Mouse (Mus musculus) stomach, embryonic 14.5 days (tissue): ENCODE measurements around the gene Ptprcap. TPM values are rescaled to one million over a fixed set of nuclear protein-coding genes. Genes with fewer than 3 reads are reported as not detected.

Experiments used
- ATAC-seq: fragments of 200-750 bp; cut with Nextera tagmentation; 2 replicates; pipeline ENCODE4 v1.8.0; 2017; ENCODE audit warnings: low read depth, moderate TSS enrichment; ENCODE audit not compliant: insufficient number of reproducible peaks, insufficient read depth, low FRiP score
- H3K27ac ChIP-seq: fragments of 300-500 bp; sonication (generic); 2 replicates; pipeline ENCODE4 v1.5.1; 2014; ENCODE audit warnings: mild to moderate bottlenecking, low read length, moderate library complexity, mixed read lengths
- H3K27me3 ChIP-seq: fragments of 300-500 bp; sonication (generic); 2 replicates; pipeline ENCODE4 v1.6.1; 2014; ENCODE audit warnings: low read length, control low read depth, mixed read lengths; ENCODE audit not compliant: control insufficient read depth, insufficient read depth
- H3K36me3 ChIP-seq: fragments of 300-500 bp; sonication (generic); 2 replicates; pipeline ENCODE4 v1.6.1; 2014; ENCODE audit warnings: mild to moderate bottlenecking, control low read depth, low read length, moderate library complexity, mixed read lengths; ENCODE audit not compliant: control insufficient read depth, insufficient read depth
- H3K4me1 ChIP-seq: fragments of 300-500 bp; sonication (generic); 2 replicates; pipeline ENCODE4 v1.6.1; 2014; ENCODE audit warnings: low read length, control low read depth, mixed read lengths; ENCODE audit not compliant: control insufficient read depth, insufficient read depth
- H3K4me2 ChIP-seq: fragments of 300-500 bp; sonication (generic); replicated peaks from 2 replicates; pipeline ENCODE4 v1.6.1; 2014; ENCODE audit warnings: low read depth, low read length, control low read depth
- H3K4me3 ChIP-seq: fragments of 300-500 bp; sonication (generic); 2 replicates; pipeline ENCODE4 v1.5.1; 2014; ENCODE audit warnings: low read depth, low read length, control low read depth
- H3K9ac ChIP-seq: fragments of 300-500 bp; sonication (generic); replicated peaks from 2 replicates; pipeline ENCODE4 v1.6.1; 2014; ENCODE audit warnings: low read depth, mild to moderate bottlenecking, control low read depth, low read length, moderate library complexity, mixed read lengths
- H3K9me3 ChIP-seq: fragments of 300-500 bp; sonication (generic); 2 replicates; pipeline ENCODE4 v1.6.1; 2016; ENCODE audit warnings: low read depth, low read length, control low read depth; ENCODE audit not compliant: control insufficient read depth
- WGBS: fragments of 180-500 bp; shearing (Covaris S2); extraction: QIAGEN DNeasy Blood & Tissue Kit; methylation state at CpG from one replicate; pipeline ENCODE4 v1.1.7; 2014; 5-methylcytosine and 5-hydroxymethylcytosine counted together
- polyA plus RNA-seq: library from polyadenylated mRNA; unstranded; fragments of >200 nt; fragmentation: Nextera tagmentation; extraction: Ambion mirVana; gene quantifications from 2 replicates; pipeline ENCODE4 v1.2.1, GENCODE M21; 2014

The Ptprcap gene
- polyA plus RNA-seq, 1 experiment from 2014 or later = 1.9 TPM

DNA sequence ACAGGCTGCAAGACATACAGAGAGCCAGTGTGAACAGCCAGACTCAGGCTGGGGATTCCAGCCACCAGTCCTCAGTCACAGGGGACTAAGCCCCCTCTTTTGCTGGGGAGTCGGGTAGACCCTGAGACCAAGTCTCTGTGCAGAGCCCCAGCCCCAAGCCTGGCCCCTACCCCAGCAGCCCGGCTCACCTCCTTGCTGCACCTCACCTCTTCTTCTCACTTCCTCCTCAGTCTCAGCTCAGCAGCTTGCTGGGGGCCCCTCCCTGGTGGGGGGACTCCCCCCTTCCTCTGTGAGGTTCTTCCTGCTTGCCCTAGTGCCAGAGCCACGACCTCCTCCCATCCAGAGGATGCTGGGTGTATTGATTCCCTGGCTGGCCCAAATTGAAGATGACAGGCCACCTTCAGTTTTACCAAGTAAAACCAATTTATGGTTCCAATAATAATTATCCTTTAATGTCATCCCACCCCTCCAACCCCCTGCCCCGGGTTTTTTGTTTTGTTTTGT, 37.5 kb downstream of the Ptprcap start, which contains the start of gene Tbc1d10c:
Gene Tbc1d10c (minus strand): TSS at position 454 of the 504 bp plus-strand sequence.
- Histone ChIP-seq H3K36me3 (peaks cover 30% of the 10 kb centered on the region), H3K27me3 (no peaks in the 10 kb centered on the region), H3K9ac (peak within 1 kb of the TSS; percentile 92), H3K27ac (peak within 1 kb of the TSS; percentile 96), H3K4me3 (peak within 1 kb of the TSS; percentile 98), H3K4me1 (peaks cover 13% of the 10 kb centered on the region), H3K4me2 (peak within 1 kb of the TSS; percentile 97), H3K9me3 (no peaks in the 10 kb centered on the region)
- ATAC-seq = no peak
- WGBS = 29% methylated on average over 4 of the region's 4 CpGs

GRCm38 (mm10) chr19:4191528-4192250, 38.3 kb downstream of the Ptprcap start, which contains the start of gene Ppp1ca:
Ppp1ca (plus strand) TSS chr19:4192065.
- peak within 1 kb of the TSS; percentile 98 for H3K4me3 ChIP-seq

GRCm38 (mm10) chr19:4192251-4192985, 39.0 kb downstream of the Ptprcap start:
- Histone ChIP-seq H3K36me3 (peaks cover 44% of the 10 kb centered on the region), H3K27me3 (no peaks in the 10 kb centered on the region), H3K9ac (peak overlapping the region; percentile 92), H3K4me2 (peak overlapping the region; percentile 97), H3K4me3 (peak overlapping the region; percentile 98), H3K27ac (peak overlapping the region; percentile 96), H3K4me1 (peaks cover 23% of the 10 kb centered on the region), H3K9me3 (no peaks in the 10 kb centered on the region)
- peak; percentile 39; the same call in 1 of the 2 replicates for ATAC-seq
- WGBS = under 1% methylated on average over 52 of the region's 52 CpGs

More at GRCm38 (mm10) chr19:4191528-4192250, 38.3 kb downstream of the Ptprcap start, which contains the start of gene Ppp1ca:
- ATAC-seq = peak; percentile 94
- H3K27me3 ChIP-seq = no peaks in the 10 kb centered on the region
- H3K36me3 ChIP-seq = peaks cover 37% of the 10 kb centered on the region
- peaks cover 21% of the 10 kb centered on the region for H3K4me1 ChIP-seq
- peak within 1 kb of the TSS; percentile 96 for H3K27ac ChIP-seq
- peak within 1 kb of the TSS; percentile 92 for H3K9ac ChIP-seq
- 4% methylated on average over 44 of the region's 47 CpGs for WGBS
- H3K9me3 ChIP-seq = no peaks in the 10 kb centered on the region
- peak within 1 kb of the TSS; percentile 97 for H3K4me2 ChIP-seq

DNA sequence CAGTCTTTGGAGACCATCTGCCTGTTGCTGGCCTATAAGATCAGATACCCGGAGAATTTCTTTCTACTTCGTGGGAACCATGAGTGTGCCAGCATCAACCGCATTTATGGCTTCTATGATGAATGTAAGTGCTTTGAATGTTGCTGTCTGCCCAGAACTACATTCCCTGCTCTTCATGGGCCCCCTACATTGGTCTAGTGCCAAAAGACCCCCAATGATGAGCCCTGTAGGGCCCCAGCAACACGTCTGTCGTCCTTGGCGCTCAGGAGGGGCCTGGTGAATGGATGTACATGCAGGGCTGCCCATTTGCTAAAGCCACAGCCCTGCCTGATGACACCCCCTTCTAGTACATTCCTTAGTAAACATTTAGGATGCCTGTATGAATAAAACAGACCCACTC, 39.7 kb downstream of the Ptprcap start:
- Histone ChIP-seq H3K36me3 (peaks cover 46% of the 10 kb centered on the region), H3K9me3 (no peaks in the 10 kb centered on the region), H3K27ac (no peak overlapping the region), H3K9ac (peak overlapping the region; percentile 92), H3K4me1 (peaks cover 23% of the 10 kb centered on the region), H3K4me2 (peak overlapping the region; percentile 97), H3K4me3 (peak overlapping the region; percentile 98), H3K27me3 (no peaks in the 10 kb centered on the region)
- 47% methylated on average over 6 of the region's 6 CpGs for WGBS
- no peak for ATAC-seq

GRCm38 (mm10) chr19:4194021-4194724, 40.8 kb downstream of the Ptprcap start:
- Histone ChIP-seq H3K27me3 (no peaks in the 10 kb centered on the region), H3K9ac (no peak overlapping the region), H3K27ac (no peak overlapping the region), H3K4me3 (no peak overlapping the region), H3K36me3 (peaks cover 54% of the 10 kb centered on the region), H3K4me1 (peaks cover 23% of the 10 kb centered on the region), H3K9me3 (no peaks in the 10 kb centered on the region), H3K4me2 (no peak overlapping the region)
- ATAC-seq = no peak
- WGBS = 81% methylated on average over 8 of the region's 8 CpGs

- Histone ChIP-seq H3K4me2 (no peak overlapping the region), H3K27me3 (no peaks in the 10 kb centered on the region), H3K36me3 (peaks cover 61% of the 10 kb centered on the region), H3K27ac (no peak overlapping the region), H3K9ac (no peak overlapping the region), H3K4me1 (peaks cover 23% of the 10 kb centered on the region), H3K9me3 (no peaks in the 10 kb centered on the region), H3K4me3 (no peak overlapping the region)
- 73% methylated on average over 12 of the region's 12 CpGs for WGBS
- ATAC-seq = no peak
Observed at GRCm38 (mm10) chr19:4194776-4195650, 41.6 kb downstream of the Ptprcap start.

- 54% methylated on average over 2 of the region's 2 CpGs for WGBS
- Histone ChIP-seq H3K4me3 (no peak overlapping the region), H3K9ac (no peak overlapping the region), H3K27me3 (no peaks in the 10 kb centered on the region), H3K4me1 (peaks cover 31% of the 10 kb centered on the region), H3K4me2 (no peak overlapping the region), H3K27ac (no peak overlapping the region), H3K36me3 (peaks cover 65% of the 10 kb centered on the region), H3K9me3 (no peaks in the 10 kb centered on the region)
- no peak for ATAC-seq
Observed at GRCm38 (mm10) chr19:4196048-4196447, 42.6 kb downstream of the Ptprcap start.
